Mouse (Mus musculus): ENCODE results near the gene Rpgrip1l.

- TF ChIP-seq CTCF (conservative IDR thresholded peaks at IDR 0.05 in 1 of 2, IDR thresholded peaks at IDR 0.05 in 1 of 2; ENCODE audit: low read depth in 2 of 2, low read length in 2 of 2) (no peak), EP300 (IDR thresholded peaks at IDR 0.05; ENCODE audit: low read length) (no peak), CHD2 (IDR thresholded peaks at IDR 0.05; ENCODE audit: low read length) (no peak), MAFK (IDR thresholded peaks at IDR 0.05; ENCODE audit: insufficient replicate concordance, low read length) (no peak), GABPA (IDR thresholded peaks at IDR 0.05; ENCODE audit: insufficient replicate concordance, low read depth, low read length) (no peak)
Measured at GRCm38 (mm10) chr8:91326018-91326417, 13.0 kb upstream of the Rpgrip1l start.

Measured in CH12.LX (cell line).